Mouse (Mus musculus) MEL (cell line): ENCODE data around the gene Gm11077.

Source experiments
- CTCF ChIP-seq, 3 experiments: IDR thresholded peaks in 2 of 3; conservative IDR thresholded peaks in 1 of 3; 2 replicates each; pipeline ENCODE4 v1.5.1; 2011 to 2012; ENCODE audit warnings: low read length in 3 of 3, low read depth in 2 of 3, mild to moderate bottlenecking in 2 of 3, improper control_type of control experiment in 1 of 3, inconsistent platforms in 1 of 3, mixed read lengths in 1 of 3, moderate library complexity in 1 of 3; ENCODE audit not compliant: control insufficient read depth in 1 of 3, insufficient read depth in 1 of 3, poor library complexity in 1 of 3, severe bottlenecking in 1 of 3
- MAFK ChIP-seq: IDR thresholded peaks from 2 replicates; pipeline ENCODE4 v1.6.1; 2011; ENCODE audit warnings: low read depth, mild to moderate bottlenecking, low read length, improper control_type of control experiment, borderline replicate concordance
- MYC ChIP-seq: IDR thresholded peaks from 2 replicates; pipeline ENCODE4 v1.6.1; 2011; ENCODE audit warnings: low read depth, mild to moderate bottlenecking, low read length, improper control_type of control experiment, moderate library complexity

DNA sequence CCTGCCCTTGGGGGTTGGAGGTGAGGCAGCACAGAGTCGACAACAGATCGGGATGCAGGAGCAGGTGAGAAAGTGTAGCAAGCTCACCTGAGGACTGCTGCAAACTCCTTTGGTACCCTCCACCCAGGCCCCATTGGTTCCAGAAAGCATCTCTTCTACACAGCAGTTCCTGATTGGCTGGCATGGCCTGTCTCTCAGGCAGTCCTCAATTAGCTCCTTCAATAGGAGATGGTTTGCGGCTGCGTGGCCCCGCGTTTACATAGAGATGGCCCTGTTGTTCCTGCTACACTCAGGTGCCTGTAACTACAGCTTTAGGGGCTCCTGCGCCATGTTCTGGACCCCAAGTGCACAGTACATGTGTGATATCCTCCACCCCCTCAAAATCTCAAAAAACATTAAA lies 48.4 kb upstream of the Gm11077 start:
- no peak for TF ChIP-seq MAFK
- TF ChIP-seq MYC = no peak
- no peak for TF ChIP-seq CTCF (IDR thresholded peaks at IDR 0.05 in 2 of 3, conservative IDR thresholded peaks at IDR 0.05 in 1 of 3; ENCODE audit: control insufficient read depth in 1 of 3, insufficient read depth in 1 of 3, low read depth in 2 of 3, low read length in 3 of 3, poor library complexity in 1 of 3, severe bottlenecking in 1 of 3)
